Mouse (Mus musculus): ENCODE data around the gene Lrrc42. TPM values are rescaled to one million over a fixed set of nuclear protein-coding genes. Genes with fewer than 3 reads are reported as not detected.

Gene Lrrc42
- total and polyA plus RNA-seq, 3 experiments: 8.6 to 48.9 TPM; not detected in 1

- TF ChIP-seq MAFK (IDR thresholded peaks at IDR 0.05; ENCODE audit: borderline replicate concordance, low read depth, low read length) (no peak), POLR2AphosphoS5 (IDR thresholded peaks at IDR 0.05; ENCODE audit: borderline replicate concordance, low read depth, low read length) (no peak), CHD2 (IDR thresholded peaks at IDR 0.05; ENCODE audit: low read length) (no peak), HCFC1 (IDR thresholded peaks at IDR 0.05; ENCODE audit: low read depth, low read length) (no peak), MEF2A (IDR thresholded peaks at IDR 0.05; ENCODE audit: extremely low read depth, insufficient replicate concordance, low read depth, low read length, poor library complexity, severe bottlenecking) (no peak)
These were observed 8.0 kb downstream of the Lrrc42 start (continued) for GRCm38 (mm10) chr4:107245368-107245767.

DNA sequence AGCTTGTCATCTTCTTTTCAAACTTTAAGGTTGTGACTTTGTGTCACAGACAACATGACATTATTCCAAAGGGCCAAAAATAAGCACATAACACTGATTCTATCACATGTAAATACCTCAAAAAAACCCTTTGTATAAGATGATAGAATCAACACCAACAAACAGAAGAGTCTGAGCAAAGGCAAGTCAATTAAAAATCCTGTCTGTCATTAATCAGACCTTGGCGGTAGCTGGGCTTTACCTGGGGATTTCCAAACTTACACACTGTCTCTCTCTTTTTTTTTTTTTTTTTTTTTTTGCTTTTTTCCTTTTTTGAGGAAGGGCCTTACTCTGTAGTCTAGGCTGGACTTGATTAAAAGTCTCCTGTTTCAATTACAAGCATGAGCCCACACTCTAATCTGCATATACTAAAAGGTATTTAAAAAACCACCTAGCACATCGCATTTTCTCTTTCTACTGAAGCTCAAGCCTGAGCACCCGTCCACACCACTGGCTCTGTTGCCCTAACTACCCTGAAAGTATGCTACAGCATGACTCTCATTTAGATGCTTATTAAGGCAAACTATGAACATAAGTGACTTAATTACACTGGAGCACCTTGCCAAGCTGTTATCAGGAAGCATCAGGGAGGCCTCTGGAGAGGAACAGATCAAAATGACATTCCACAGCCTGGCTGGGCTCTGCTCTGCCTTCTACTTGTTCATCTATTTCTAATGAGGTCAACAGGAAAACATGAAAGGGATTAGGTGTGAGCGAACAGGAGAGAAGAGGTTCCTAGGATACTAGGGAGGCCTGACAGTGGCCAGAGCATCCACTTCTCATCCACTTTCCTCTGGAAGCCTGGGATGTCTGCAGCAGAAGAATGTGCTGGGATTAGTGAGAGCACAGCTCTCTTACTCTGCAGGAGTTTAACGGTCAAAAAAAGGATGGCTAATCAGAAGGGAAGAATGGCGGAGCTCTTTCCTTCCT, 9.7 kb downstream of the Lrrc42 start:
- DNase-seq (ENCODE audit: low read depth, low spot score): no peak
- Histone ChIP-seq H3K4me1 (ENCODE audit: control insufficient read depth in 1 of 2, insufficient read depth in 2 of 2, low read length in 2 of 2) (peaks cover 0 to 10% of the 10 kb centered on the region in 2 experiments), H3K79me2 (ENCODE audit: control insufficient read depth, insufficient read depth, low read length, poor library complexity) (no peaks in the 10 kb centered on the region), H3K4me3 (ENCODE audit: control insufficient read depth in 1 of 2, insufficient read depth in 1 of 2, low read depth in 2 of 2, low read length in 2 of 2) (no peak overlapping the region), H3K36me3 (ENCODE audit: control insufficient read depth in 1 of 2, insufficient read depth in 2 of 2, low read length in 2 of 2) (peaks cover 4 to 16% of the 10 kb centered on the region in 2 experiments), H3K9me3 (replicated peaks; ENCODE audit: insufficient read depth, low read length) (no peaks in the 10 kb centered on the region), H3K9ac (ENCODE audit: control insufficient read depth, low read depth, low read length, poor library complexity, severe bottlenecking) (no peak overlapping the region), H3K27me3 (ENCODE audit: control insufficient read depth in 1 of 2, insufficient read depth in 2 of 2, low read length in 2 of 2) (no peaks in the 10 kb centered on the region), H3K27ac (ENCODE audit: control insufficient read depth, low read depth, low read length) (no peak overlapping the region)
- TF ChIP-seq CHD2 (IDR thresholded peaks at IDR 0.05; ENCODE audit: low read length) (no peak), KAT2A (conservative IDR thresholded peaks at IDR 0.05; ENCODE audit: low read depth, low read length) (no peak), MAZ (IDR thresholded peaks at IDR 0.05; ENCODE audit: low read depth, low read length) (no peak), USF1 (IDR thresholded peaks at IDR 0.05; ENCODE audit: low read depth, low read length) (no peak), TCF12 (IDR thresholded peaks at IDR 0.05; ENCODE audit: low read depth, low read length) (no peak), GATA1 (IDR thresholded peaks at IDR 0.05; ENCODE audit: low read depth, low read length) (no peak), UBTF (IDR thresholded peaks at IDR 0.05; ENCODE audit: borderline replicate concordance, insufficient read depth, low read depth, low read length) (no peak), RAD21 (IDR thresholded peaks at IDR 0.05; ENCODE audit: low read depth, low read length) (no peak), SIN3A (IDR thresholded peaks at IDR 0.05; ENCODE audit: low read length) (no peak), POLR2A (IDR thresholded peaks at IDR 0.05; ENCODE audit: control insufficient read depth in 1 of 2, insufficient read depth in 1 of 2, low read depth in 1 of 2, low read length in 2 of 2, poor library complexity in 1 of 2) (no peak), POLR2AphosphoS5 (IDR thresholded peaks at IDR 0.05; ENCODE audit: borderline replicate concordance, low read depth, low read length) (no peak), CTCF (IDR thresholded peaks at IDR 0.05 in 2 of 3, conservative IDR thresholded peaks at IDR 0.05 in 1 of 3; ENCODE audit: control insufficient read depth in 1 of 3, insufficient read depth in 1 of 3, low read depth in 2 of 3, low read length in 3 of 3, poor library complexity in 1 of 3, severe bottlenecking in 1 of 3) (no peak), ELF1 (IDR thresholded peaks at IDR 0.05; ENCODE audit: low read depth, low read length) (no peak)

All from MEL (cell line).